Mouse (Mus musculus) lung, embryonic 16.5 days (tissue): ENCODE data around the gene Spats1. TPM values are rescaled to one million over a fixed set of nuclear protein-coding genes. Genes with fewer than 3 reads are reported as not detected.
A peak's percentile ranks its signal among the peaks of the same experiment; 100 is the strongest.

Experiments used
- ATAC-seq: fragments of 200-750 bp; cut with Nextera tagmentation; 2 replicates; pipeline ENCODE4 v1.8.0; 2017; ENCODE audit warnings: low read depth, mild to moderate bottlenecking, moderate library complexity
- H3K27ac ChIP-seq: fragments of 300-500 bp; sonication (generic); 2 replicates; pipeline ENCODE4 v1.5.1; 2014; ENCODE audit warnings: mild to moderate bottlenecking, control low read depth, low read length
- H3K27me3 ChIP-seq: fragments of 300-500 bp; sonication (generic); 2 replicates; pipeline ENCODE4 v1.6.1; 2014; ENCODE audit warnings: low read depth, low read length, mixed read lengths; ENCODE audit not compliant: control insufficient read depth, insufficient read depth
- H3K36me3 ChIP-seq: fragments of 300-500 bp; sonication (generic); 2 replicates; pipeline ENCODE4 v1.6.1; 2014; ENCODE audit warnings: low read length; ENCODE audit not compliant: control insufficient read depth, insufficient read depth
- H3K4me1 ChIP-seq: fragments of 300-500 bp; sonication (generic); replicated peaks from 2 replicates; pipeline ENCODE4 v1.6.1; 2014; ENCODE audit warnings: low read length, mixed read lengths; ENCODE audit not compliant: control insufficient read depth, insufficient read depth
- H3K4me2 ChIP-seq: fragments of 300-500 bp; sonication (generic); 2 replicates; pipeline ENCODE4 v1.6.1; 2014; ENCODE audit warnings: low read depth, low read length, control low read depth
- H3K4me3 ChIP-seq: fragments of 300-500 bp; sonication (generic); 2 replicates; pipeline ENCODE4 v1.5.1; 2014; ENCODE audit warnings: mild to moderate bottlenecking, low read length, control low read depth
- H3K9ac ChIP-seq: fragments of 300-500 bp; sonication (generic); 2 replicates; pipeline ENCODE4 v1.6.1; 2014; ENCODE audit warnings: low read length, control low read depth
- H3K9me3 ChIP-seq: fragments of 300-500 bp; sonication (generic); 2 replicates; pipeline ENCODE4 v1.6.1; 2016; ENCODE audit warnings: low read length; ENCODE audit not compliant: control insufficient read depth
- WGBS: fragments of 180-500 bp; shearing (Covaris S2); extraction: QIAGEN DNeasy Blood & Tissue Kit; methylation state at CpG from one replicate; pipeline ENCODE4 v1.1.7; 2014; 5-methylcytosine and 5-hydroxymethylcytosine counted together
- polyA plus RNA-seq: library from polyadenylated mRNA; unstranded; fragments of >200 nt; fragmentation: Nextera tagmentation; extraction: Ambion mirVana; gene quantifications from 2 replicates; pipeline ENCODE4 v1.2.1, GENCODE M21; 2015

The Spats1 gene
- polyA plus RNA-seq, 1 experiment from 2014 or later = 1.2 TPM

GRCm38 (mm10) chr17:45498397-45498796 is 23.2 kb upstream of the Spats1 start:
- no peaks in the 10 kb centered on the region for H3K4me1 ChIP-seq
- no peak overlapping the region for H3K9ac ChIP-seq
- ATAC-seq = no peak
- no peaks in the 10 kb centered on the region for H3K27me3 ChIP-seq
- no peak overlapping the region for H3K4me3 ChIP-seq
- H3K4me2 ChIP-seq = no peak overlapping the region
- H3K36me3 ChIP-seq = no peaks in the 10 kb centered on the region
- H3K27ac ChIP-seq = no peak overlapping the region
- WGBS = 76% methylated on average over 13 of the region's 13 CpGs
- H3K9me3 ChIP-seq = no peaks in the 10 kb centered on the region

GRCm38 (mm10) chr17:45495398-45495797 is 20.2 kb upstream of the Spats1 start:
- Histone ChIP-seq H3K9ac (no peak overlapping the region), H3K9me3 (no peaks in the 10 kb centered on the region), H3K27me3 (no peaks in the 10 kb centered on the region), H3K4me2 (no peak overlapping the region), H3K4me1 (no peaks in the 10 kb centered on the region), H3K4me3 (no peak overlapping the region), H3K27ac (no peak overlapping the region), H3K36me3 (no peaks in the 10 kb centered on the region)
- no peak for ATAC-seq
- 65% methylated on average over 11 of the region's 11 CpGs for WGBS

DNA sequence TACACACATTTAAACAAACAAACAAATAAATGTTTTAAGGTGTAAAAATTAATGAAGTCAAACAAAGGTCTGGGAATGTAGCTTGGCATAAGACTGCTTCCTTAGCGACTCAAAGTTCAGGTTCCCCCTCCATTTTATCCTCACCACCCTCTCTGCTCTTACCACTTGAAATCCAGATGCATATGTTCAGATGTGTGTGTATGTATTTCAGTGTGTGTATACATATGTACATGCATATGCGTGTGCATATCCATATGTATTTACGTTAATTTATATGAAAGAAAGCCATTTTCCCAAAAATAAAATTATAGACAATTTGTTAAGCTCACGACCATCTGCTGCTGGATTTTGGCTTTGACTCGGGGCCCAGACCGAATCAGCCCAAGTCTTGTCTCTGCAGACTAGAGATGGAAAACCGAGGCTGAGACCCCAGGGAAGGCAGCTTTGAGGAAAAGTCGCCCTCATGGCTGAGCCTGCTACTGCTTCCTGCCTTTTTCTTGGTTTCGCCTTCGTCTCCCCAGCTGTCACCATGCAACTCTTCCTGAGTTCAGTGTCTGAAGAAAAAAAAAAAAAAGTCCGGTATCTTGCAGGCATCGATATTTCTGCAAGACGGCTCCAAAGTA is 15.4 kb upstream of the Spats1 start:
- Histone ChIP-seq H3K27me3 (no peaks in the 10 kb centered on the region), H3K27ac (no peak overlapping the region), H3K36me3 (no peaks in the 10 kb centered on the region), H3K4me3 (no peak overlapping the region), H3K9ac (no peak overlapping the region), H3K4me2 (no peak overlapping the region), H3K4me1 (no peaks in the 10 kb centered on the region), H3K9me3 (no peaks in the 10 kb centered on the region)
- 53% methylated on average over 13 of the region's 13 CpGs for WGBS
- ATAC-seq = no peak

DNA sequence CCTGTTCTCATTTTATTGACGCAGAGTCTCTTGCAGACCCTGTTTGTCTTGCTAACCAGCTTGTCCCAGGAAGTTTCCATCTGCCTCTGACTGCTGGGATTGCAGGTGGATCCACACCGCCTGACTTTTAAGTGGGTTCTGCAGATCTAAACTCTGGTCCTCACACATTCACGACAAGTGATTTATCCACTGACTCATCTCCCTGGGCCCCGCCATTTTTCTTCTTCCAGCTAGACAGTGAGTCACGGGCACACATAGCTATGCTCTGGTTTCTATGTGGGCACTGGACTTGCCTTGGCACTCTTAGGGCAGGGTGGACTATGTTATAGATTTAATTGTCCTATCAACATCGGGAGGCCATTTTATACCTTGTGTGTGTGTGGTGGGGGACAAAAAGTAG is 14.5 kb upstream of the Spats1 start:
- ATAC-seq = no peak
- no peaks in the 10 kb centered on the region for H3K36me3 ChIP-seq
- H3K27ac ChIP-seq = no peak overlapping the region
- 73% methylated on average over 6 of the region's 6 CpGs for WGBS
- H3K4me3 ChIP-seq = no peak overlapping the region
- H3K4me1 ChIP-seq = no peaks in the 10 kb centered on the region
- no peaks in the 10 kb centered on the region for H3K9me3 ChIP-seq
- no peak overlapping the region for H3K9ac ChIP-seq
- H3K4me2 ChIP-seq = no peak overlapping the region
- no peaks in the 10 kb centered on the region for H3K27me3 ChIP-seq

DNA sequence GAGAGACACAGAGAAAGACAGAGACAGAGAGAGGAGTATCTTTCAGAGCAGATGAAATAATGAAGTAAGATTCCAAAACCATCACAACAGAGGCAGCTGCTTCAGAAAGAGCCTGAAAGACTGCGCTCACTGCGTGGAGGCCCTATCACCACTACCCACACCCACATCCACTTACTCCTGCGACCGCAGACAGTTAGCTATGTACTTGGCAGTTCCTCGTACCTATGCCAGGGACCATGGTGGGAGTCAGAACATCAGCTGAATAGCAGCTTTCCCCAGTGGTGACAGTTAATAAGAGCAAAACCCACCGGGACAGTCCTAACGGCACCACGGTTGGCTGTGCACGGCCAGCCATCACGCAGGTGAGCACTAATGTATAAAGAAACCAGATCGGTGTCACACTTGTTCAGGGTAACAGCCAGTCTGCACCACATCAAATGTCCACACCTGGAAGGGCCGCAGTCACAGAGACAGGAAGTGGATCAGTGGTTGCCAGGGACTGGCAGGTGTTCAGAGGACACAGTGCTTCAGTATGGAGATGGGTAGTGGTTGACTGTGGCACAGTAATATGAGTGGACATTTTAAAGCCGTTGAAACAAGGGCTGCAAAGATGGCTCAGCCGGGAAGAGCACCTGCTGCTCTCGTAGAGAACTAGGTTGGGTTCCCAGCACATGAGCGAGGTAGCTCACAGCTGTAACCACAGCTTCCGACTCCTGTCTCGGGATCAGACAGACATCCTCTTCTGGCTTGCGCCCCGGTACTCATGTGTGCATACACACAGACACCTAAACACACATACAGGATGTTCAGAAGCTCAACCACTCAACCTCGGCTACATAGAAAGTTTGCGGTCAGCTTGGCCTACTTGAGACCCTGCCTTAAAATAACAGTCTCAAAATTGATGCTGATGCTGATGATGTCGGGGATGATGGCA is 13.4 kb upstream of the Spats1 start:
- 78% methylated on average over 23 of the region's 23 CpGs for WGBS
- no peak overlapping the region for H3K4me3 ChIP-seq
- no peak overlapping the region for H3K27ac ChIP-seq
- H3K4me2 ChIP-seq = no peak overlapping the region
- H3K36me3 ChIP-seq = no peaks in the 10 kb centered on the region
- peak; percentile 17; the same call in 1 of the 2 replicates for ATAC-seq
- H3K9me3 ChIP-seq = no peaks in the 10 kb centered on the region
- no peaks in the 10 kb centered on the region for H3K27me3 ChIP-seq
- H3K9ac ChIP-seq = no peak overlapping the region
- no peaks in the 10 kb centered on the region for H3K4me1 ChIP-seq

DNA sequence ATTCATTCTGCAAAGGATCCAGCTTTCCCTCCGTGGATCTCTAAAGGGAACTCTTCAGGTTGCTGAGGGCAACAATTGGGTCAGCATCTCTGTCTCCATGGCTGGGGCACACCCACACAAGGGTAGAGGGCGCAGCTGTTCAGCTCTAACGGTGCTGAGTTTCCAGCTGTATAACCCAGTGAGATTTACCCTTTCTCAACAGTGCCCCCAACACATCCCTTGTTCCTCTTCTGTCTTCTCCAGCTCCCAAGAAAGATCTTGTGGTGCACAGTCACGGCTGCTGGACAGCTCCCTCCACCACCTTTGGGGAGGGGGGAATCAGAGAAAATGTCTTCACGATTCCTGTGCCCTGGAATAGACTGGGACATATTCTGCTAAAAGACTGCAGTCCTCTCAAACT is 12.0 kb upstream of the Spats1 start:
- no peak overlapping the region for H3K4me2 ChIP-seq
- WGBS = 10% methylated on average over 5 of the region's 5 CpGs
- no peak overlapping the region for H3K9ac ChIP-seq
- no peaks in the 10 kb centered on the region for H3K4me1 ChIP-seq
- no peak for ATAC-seq
- H3K27ac ChIP-seq = no peak overlapping the region
- H3K4me3 ChIP-seq = no peak overlapping the region
- no peaks in the 10 kb centered on the region for H3K9me3 ChIP-seq
- no peaks in the 10 kb centered on the region for H3K36me3 ChIP-seq
- H3K27me3 ChIP-seq = no peaks in the 10 kb centered on the region

DNA sequence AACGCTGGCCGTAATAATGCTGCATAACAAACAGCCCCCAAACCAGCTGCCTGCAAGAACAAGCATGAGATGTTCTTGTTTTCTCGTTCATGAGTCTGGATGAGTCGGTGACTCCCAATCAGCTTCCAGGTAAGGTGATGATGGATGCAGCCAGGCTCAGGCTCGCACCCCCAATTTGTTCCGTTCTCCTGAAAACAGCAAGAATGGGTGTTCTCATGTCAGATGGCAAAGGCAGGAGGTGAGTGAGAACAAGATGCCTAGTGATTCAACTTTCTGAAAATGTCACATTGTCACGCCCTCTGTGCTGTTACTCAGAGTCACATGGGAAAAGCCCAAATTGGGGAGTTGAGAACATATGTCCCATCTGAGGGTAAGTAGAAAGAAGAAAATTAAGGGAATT is 10.4 kb upstream of the Spats1 start:
- no peaks in the 10 kb centered on the region for H3K9me3 ChIP-seq
- no peak overlapping the region for H3K9ac ChIP-seq
- H3K27ac ChIP-seq = no peak overlapping the region
- no peaks in the 10 kb centered on the region for H3K27me3 ChIP-seq
- ATAC-seq = no peak
- no peaks in the 10 kb centered on the region for H3K4me1 ChIP-seq
- WGBS = 81% methylated on average over 7 of the region's 7 CpGs
- no peak overlapping the region for H3K4me2 ChIP-seq
- no peak overlapping the region for H3K4me3 ChIP-seq
- H3K36me3 ChIP-seq = no peaks in the 10 kb centered on the region

- Histone ChIP-seq H3K9me3 (no peaks in the 10 kb centered on the region), H3K27me3 (0 out of 2 replicates have a peak, but pooled peaks cover 2% of the 10 kb centered on the region), H3K4me1 (no peaks in the 10 kb centered on the region), H3K36me3 (no peaks in the 10 kb centered on the region), H3K4me3 (no peak overlapping the region), H3K27ac (no peak overlapping the region), H3K4me2 (no peak overlapping the region), H3K9ac (no peak overlapping the region)
- no peak for ATAC-seq
- WGBS = 22% methylated on average over 2 of the region's 2 CpGs
These were observed 5.2 kb upstream of the Spats1 start for GRCm38 (mm10) chr17:45480429-45480828.

GRCm38 (mm10) chr17:45478234-45478825 is 3.1 kb upstream of the Spats1 start:
- H3K36me3 ChIP-seq = no peaks in the 10 kb centered on the region
- H3K9me3 ChIP-seq = no peaks in the 10 kb centered on the region
- no peak overlapping the region for H3K27ac ChIP-seq
- ATAC-seq = 0 out of 2 replicates have a peak, but pooled peaks have one; percentile 18
- H3K4me1 ChIP-seq = peaks cover 3% of the 10 kb centered on the region; the same call in 1 of the 2 replicates
- H3K27me3 ChIP-seq = peaks cover 2% of the 10 kb centered on the region; the same call in 1 of the 2 replicates
- H3K9ac ChIP-seq = no peak overlapping the region
- 8% methylated on average over 12 of the region's 12 CpGs for WGBS
- H3K4me2 ChIP-seq = no peak overlapping the region
- no peak overlapping the region for H3K4me3 ChIP-seq
